Mouse (Mus musculus) lung, postnatal 0 days (tissue): ENCODE results near the gene Spag8.

Experiments
- CTCF ChIP-seq: IDR thresholded peaks from 2 replicates; pipeline ENCODE4 v1.5.1; 2016; ENCODE audit warnings: antibody characterized with exemption, mild to moderate bottlenecking
- EP300 ChIP-seq: IDR thresholded peaks from 2 replicates; pipeline ENCODE4 v1.6.1; 2016; ENCODE audit warnings: antibody characterized with exemption, mild to moderate bottlenecking, control low read depth

GRCm38 (mm10) chr4:43634621-43635374, 18.6 kb downstream of the Spag8 start:
- no peak for TF ChIP-seq CTCF
- TF ChIP-seq EP300, result no peak
